Mouse (Mus musculus) thymus, adult 2 months (tissue): Measurements from ENCODE around the gene Mboat1.

ENCODE experiments used
- CTCF ChIP-seq: fragments of 200-500 bp; IDR thresholded peaks from 2 replicates; pipeline ENCODE4 v1.5.1; 2012; ENCODE audit warnings: mild to moderate bottlenecking, control low read depth, low read length, moderate library complexity, borderline replicate concordance; ENCODE audit not compliant: control insufficient read depth, poor library complexity, insufficient read depth; ENCODE audit errors: extremely low read depth
- POLR2A ChIP-seq: fragments of 200-500 bp; IDR thresholded peaks from 2 replicates; pipeline ENCODE4 v1.6.1; 2012; ENCODE audit warnings: mild to moderate bottlenecking, low read length, control low read depth, moderate library complexity; ENCODE audit not compliant: control insufficient read depth, poor library complexity, insufficient read depth; ENCODE audit errors: extremely low read depth

- no peak for TF ChIP-seq CTCF
- no peak for TF ChIP-seq POLR2A
Measured at GRCm38 (mm10) chr13:30093086-30093485, 43.2 kb upstream of the Mboat1 start.
